Mouse (Mus musculus): ENCODE measurements around the gene Abcc4.

The Abcc4 gene

GRCm38 (mm10) chr14:118435676-118436330 lies 270.2 kb downstream of the Abcc4 start:
- no peak for DNase-seq (ENCODE audit: low read depth, low spot score)

DNA sequence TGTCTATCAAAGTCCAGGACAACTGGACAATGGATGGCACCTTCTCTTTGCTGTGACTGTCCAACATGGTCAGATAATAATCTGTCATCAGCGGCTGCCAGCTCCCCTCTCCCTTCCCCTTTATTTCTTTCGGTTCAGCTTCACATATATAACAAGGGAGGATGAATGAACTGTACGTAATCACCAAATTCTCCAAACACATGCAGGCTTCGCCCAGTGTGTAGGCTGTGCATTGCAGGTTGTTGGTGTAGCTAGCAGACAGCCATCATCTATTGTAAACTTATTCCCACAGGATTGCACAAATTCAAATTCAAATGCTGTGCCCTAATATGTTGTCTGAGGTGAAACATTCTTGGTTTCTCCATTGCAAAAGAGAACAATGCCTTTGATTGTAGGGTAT lies 271.2 kb downstream of the Abcc4 start:
- no peak for DNase-seq (ENCODE audit: low read depth, low spot score)

DNA sequence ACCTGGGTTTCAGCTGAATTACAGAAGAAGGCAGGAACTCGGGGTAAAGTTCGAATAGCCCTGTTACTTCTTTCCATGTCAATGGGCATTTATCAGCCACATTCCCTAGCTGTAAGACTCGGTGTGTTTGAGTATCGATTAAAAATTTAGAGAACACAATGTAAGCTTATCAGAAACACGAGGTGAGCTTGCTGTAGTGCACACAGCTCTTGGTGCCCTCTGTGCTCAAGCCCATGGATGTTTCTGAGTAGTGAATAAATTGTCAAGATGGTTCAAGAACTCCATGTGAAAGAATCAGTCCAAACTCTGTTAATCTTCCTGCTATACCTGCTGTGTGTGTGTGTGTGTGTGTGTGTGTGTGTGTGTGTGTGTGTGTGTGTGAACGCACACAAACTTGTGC lies 272.2 kb downstream of the Abcc4 start:
- DNase-seq (ENCODE audit: low read depth, low spot score) = no peak

Data from telencephalon, adult 2 months (tissue).